Mouse (Mus musculus): ENCODE measurements at regions not wholly inside any gene's neighbourhood (a gene's known extent, or its start where the extent isn't known, plus 50 kb on each side); places are given as distances from the start of the nearest gene placed in this dataset.

- in situ Hi-C loops (cut with MboI; ENCODE audit: low sequenced_read_pairs in 2 of 2, unreplicated experiment in 2 of 2) = no loop called here
- Histone ChIP-seq H3K9ac (ENCODE audit: insufficient read depth, low read depth, low read length, poor library complexity, severe bottlenecking) (no peak overlapping the region), H3K4me1 (ENCODE audit: control insufficient read depth in 2 of 2, insufficient read depth in 2 of 2, low read length in 2 of 2, poor library complexity in 1 of 2) (no peaks in the 10 kb centered on the region), H3K36me3 (ENCODE audit: control insufficient read depth, insufficient read depth, low read length, poor library complexity, severe bottlenecking) (no peaks in the 10 kb centered on the region), H3K4me3 (ENCODE audit: insufficient read depth in 1 of 2, low read depth in 1 of 2, low read length in 2 of 2, poor library complexity in 1 of 2, severe bottlenecking in 1 of 2) (no peak overlapping the region), H3K9me3 (ENCODE audit: control insufficient read depth, insufficient read depth, low read depth, low read length) (no peaks in the 10 kb centered on the region), H3K27ac (ENCODE audit: insufficient read depth, low read depth, low read length, poor library complexity, severe bottlenecking) (no peak overlapping the region)
- no peak for DNase-seq (ENCODE audit: low read depth, low spot score)
- TF ChIP-seq ZC3H11A (IDR thresholded peaks at IDR 0.05; ENCODE audit: borderline replicate concordance, low read depth, low read length) (no peak), ZNF384 (IDR thresholded peaks at IDR 0.05; ENCODE audit: low read depth, low read length) (no peak), HCFC1 (IDR thresholded peaks at IDR 0.05; ENCODE audit: borderline replicate concordance, insufficient read depth, low read length) (no peak), CHD2 (IDR thresholded peaks at IDR 0.05; ENCODE audit: low read depth, low read length) (no peak), MAFK (IDR thresholded peaks at IDR 0.05; ENCODE audit: insufficient read depth, low read depth, low read length) (no peak)
Measured at GRCm38 (mm10) chrX:57869648-57870047, 152.9 kb upstream of the Zic3 start.

GRCm38 (mm10) chrX:57916705-57917104 is 105.8 kb upstream of the Zic3 start:
- TF ChIP-seq ZNF384 (IDR thresholded peaks at IDR 0.05; ENCODE audit: low read depth, low read length) (no peak), MAFK (IDR thresholded peaks at IDR 0.05; ENCODE audit: insufficient read depth, low read depth, low read length) (no peak), CHD2 (IDR thresholded peaks at IDR 0.05; ENCODE audit: low read depth, low read length) (no peak), ZC3H11A (IDR thresholded peaks at IDR 0.05; ENCODE audit: borderline replicate concordance, low read depth, low read length) (no peak), HCFC1 (IDR thresholded peaks at IDR 0.05; ENCODE audit: borderline replicate concordance, insufficient read depth, low read length) (no peak)
- Histone ChIP-seq H3K27ac (ENCODE audit: insufficient read depth, low read depth, low read length, poor library complexity, severe bottlenecking) (no peak overlapping the region), H3K9me3 (ENCODE audit: control insufficient read depth, insufficient read depth, low read depth, low read length) (no peaks in the 10 kb centered on the region), H3K36me3 (ENCODE audit: control insufficient read depth, insufficient read depth, low read length, poor library complexity, severe bottlenecking) (no peaks in the 10 kb centered on the region), H3K9ac (ENCODE audit: insufficient read depth, low read depth, low read length, poor library complexity, severe bottlenecking) (no peak overlapping the region), H3K4me1 (ENCODE audit: control insufficient read depth in 2 of 2, insufficient read depth in 2 of 2, low read length in 2 of 2, poor library complexity in 1 of 2) (peaks cover 0 to under 1% of the 10 kb centered on the region in 2 experiments; a peak in 1 of 4 replicates), H3K4me3 (ENCODE audit: insufficient read depth in 1 of 2, low read depth in 1 of 2, low read length in 2 of 2, poor library complexity in 1 of 2, severe bottlenecking in 1 of 2) (no peak overlapping the region)
- DNase-seq (ENCODE audit: low read depth, low spot score) = no peak
- in situ Hi-C loops (cut with MboI; ENCODE audit: low sequenced_read_pairs in 2 of 2, unreplicated experiment in 2 of 2) = no loop called here

GRCm38 (mm10) chrX:57917441-57918145 is 104.9 kb upstream of the Zic3 start:
- TF ChIP-seq ZNF384 (IDR thresholded peaks at IDR 0.05; ENCODE audit: low read depth, low read length) (no peak), CHD2 (IDR thresholded peaks at IDR 0.05; ENCODE audit: low read depth, low read length) (no peak), ZC3H11A (IDR thresholded peaks at IDR 0.05; ENCODE audit: borderline replicate concordance, low read depth, low read length) (no peak), MAFK (IDR thresholded peaks at IDR 0.05; ENCODE audit: insufficient read depth, low read depth, low read length) (no peak)
- DNase-seq (ENCODE audit: low read depth, low spot score) = no peak
- no peak overlapping the region for H3K9ac ChIP-seq (ENCODE audit: insufficient read depth, low read depth, low read length, poor library complexity, severe bottlenecking)
- no peak overlapping the region for H3K27ac ChIP-seq (ENCODE audit: insufficient read depth, low read depth, low read length, poor library complexity, severe bottlenecking)
- in situ Hi-C loops (cut with MboI; ENCODE audit: low sequenced_read_pairs in 2 of 2, unreplicated experiment in 2 of 2) = no loop called here
- no peaks in the 10 kb centered on the region for H3K36me3 ChIP-seq (ENCODE audit: control insufficient read depth, insufficient read depth, low read length, poor library complexity, severe bottlenecking)
- H3K4me3 ChIP-seq (ENCODE audit: insufficient read depth in 1 of 2, low read depth in 1 of 2, low read length in 2 of 2, poor library complexity in 1 of 2, severe bottlenecking in 1 of 2) = no peak overlapping the region
- peaks cover 0 to 4% of the 10 kb centered on the region in 2 experiments; a peak in 1 of 4 replicates for H3K4me1 ChIP-seq (ENCODE audit: control insufficient read depth in 2 of 2, insufficient read depth in 2 of 2, low read length in 2 of 2, poor library complexity in 1 of 2)
- H3K9me3 ChIP-seq (ENCODE audit: control insufficient read depth, insufficient read depth, low read depth, low read length) = no peaks in the 10 kb centered on the region

GRCm38 (mm10) chrX:57918181-57919115 is 104.1 kb upstream of the Zic3 start:
- H3K9ac ChIP-seq (ENCODE audit: insufficient read depth, low read depth, low read length, poor library complexity, severe bottlenecking) = no peak overlapping the region
- no peaks in the 10 kb centered on the region for H3K36me3 ChIP-seq (ENCODE audit: control insufficient read depth, insufficient read depth, low read length, poor library complexity, severe bottlenecking)
- in situ Hi-C loops (cut with MboI; ENCODE audit: low sequenced_read_pairs in 2 of 2, unreplicated experiment in 2 of 2) = no loop called here
- H3K4me1 ChIP-seq (ENCODE audit: control insufficient read depth in 2 of 2, insufficient read depth in 2 of 2, low read length in 2 of 2, poor library complexity in 1 of 2) = peaks cover 0 to 9% of the 10 kb centered on the region in 2 experiments; a peak in 1 of 4 replicates
- DNase-seq (ENCODE audit: low read depth, low spot score) = no peak
- no peaks in the 10 kb centered on the region for H3K9me3 ChIP-seq (ENCODE audit: control insufficient read depth, insufficient read depth, low read depth, low read length)
- H3K4me3 ChIP-seq (ENCODE audit: insufficient read depth in 1 of 2, low read depth in 1 of 2, low read length in 2 of 2, poor library complexity in 1 of 2, severe bottlenecking in 1 of 2) = no peak overlapping the region
- H3K27ac ChIP-seq (ENCODE audit: insufficient read depth, low read depth, low read length, poor library complexity, severe bottlenecking) = no peak overlapping the region
- TF ChIP-seq ZNF384 (IDR thresholded peaks at IDR 0.05; ENCODE audit: low read depth, low read length) (no peak), MAFK (IDR thresholded peaks at IDR 0.05; ENCODE audit: insufficient read depth, low read depth, low read length) (no peak), CHD2 (IDR thresholded peaks at IDR 0.05; ENCODE audit: low read depth, low read length) (no peak), HCFC1 (IDR thresholded peaks at IDR 0.05; ENCODE audit: borderline replicate concordance, insufficient read depth, low read length) (no peak), ZC3H11A (IDR thresholded peaks at IDR 0.05; ENCODE audit: borderline replicate concordance, low read depth, low read length) (no peak)

All from ES-E14 (cell line).